Mouse (Mus musculus): ENCODE results near the gene Slc45a1. TPM values are rescaled to one million over a fixed set of nuclear protein-coding genes. Genes with fewer than 3 reads are reported as not detected.
"Not testable (repeated sequence)": the region's sequence is repeated elsewhere in the genome, so short reads cannot be mapped to it uniquely, and the experiment has no call there.

Gene Slc45a1
- polyA plus RNA-seq, 1 experiment = not detected

DNA sequence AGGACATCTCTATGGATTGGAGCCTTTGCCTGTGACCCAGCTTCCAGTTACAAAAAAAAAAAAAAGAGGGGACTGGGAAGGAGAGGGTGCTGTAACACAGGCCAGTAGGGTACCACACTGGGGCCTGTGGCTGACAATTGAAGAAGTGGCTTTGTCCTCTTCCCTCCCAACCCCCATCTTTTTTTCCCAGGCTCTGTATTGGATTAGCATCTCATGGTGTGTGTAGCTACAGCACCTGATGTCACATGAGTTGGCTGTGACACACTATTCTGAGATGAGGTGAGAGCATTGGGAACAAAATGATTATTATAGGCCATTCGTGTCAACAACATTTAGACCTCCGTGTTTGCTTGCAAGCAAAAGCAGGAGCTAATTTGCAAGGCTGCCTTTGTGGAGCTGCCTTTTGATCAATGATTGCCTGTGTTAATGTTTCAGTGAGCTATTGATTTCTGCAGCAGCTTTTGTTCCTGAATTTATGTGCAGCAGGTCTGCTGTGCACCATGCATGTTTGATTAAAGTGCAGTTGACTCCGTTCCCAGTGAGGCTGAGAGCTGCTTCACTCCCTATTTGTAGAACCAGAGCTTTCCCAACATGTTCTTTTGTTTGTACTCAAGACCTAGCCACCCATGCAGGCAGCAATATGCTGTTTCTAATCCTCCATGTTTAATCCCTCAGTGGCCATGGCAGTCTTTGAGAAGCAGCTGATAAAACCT, 45.4 kb downstream of the Slc45a1 start:
- Histone ChIP-seq H3K36me3 (ENCODE audit: control insufficient read depth, insufficient read depth) (no peaks in the 10 kb centered on the region), H3K4me2 (ENCODE audit: low read depth) (no peak overlapping the region), H3K79me2 (ENCODE audit: control insufficient read depth, insufficient read depth) (peaks cover 7% of the 10 kb centered on the region), H3ac (ENCODE audit: control insufficient read depth, insufficient read length) (no peak overlapping the region), H3K4me3 (no peak overlapping the region), H3K27me3 (ENCODE audit: control insufficient read depth, insufficient read depth, insufficient read length) (no peaks in the 10 kb centered on the region)
- TF ChIP-seq E2F4 (IDR thresholded peaks at IDR 0.05; ENCODE audit: insufficient read depth) = no peak
- no peak for TF ChIP-seq USF1 (IDR thresholded peaks at IDR 0.05; ENCODE audit: low read depth)
- no peak for TF ChIP-seq TCF3 (IDR thresholded peaks at IDR 0.05; ENCODE audit: insufficient read length, low read depth)
- TF ChIP-seq POLR2A (IDR thresholded peaks at IDR 0.05; ENCODE audit: insufficient read length, low read depth) = no peak
- TF ChIP-seq MAX (IDR thresholded peaks at IDR 0.05; ENCODE audit: low read depth) = no peak
- no peak for TF ChIP-seq CEBPB (IDR thresholded peaks at IDR 0.05; ENCODE audit: insufficient read depth, poor library complexity, severe bottlenecking)
- no peak for TF ChIP-seq MYOG (IDR thresholded peaks at IDR 0.05; ENCODE audit: control insufficient read depth in 1 of 3, insufficient read depth in 1 of 3, insufficient read length in 2 of 3, low read depth in 2 of 3)
- no peak for TF ChIP-seq POLR2AphosphoS2 (IDR thresholded peaks at IDR 0.05; ENCODE audit: insufficient read length, low read depth)
- TF ChIP-seq TCF12 (IDR thresholded peaks at IDR 0.05; ENCODE audit: insufficient read depth, poor library complexity, severe bottlenecking) = no peak
- no peak for TF ChIP-seq REST (IDR thresholded peaks at IDR 0.05; ENCODE audit: insufficient read depth, insufficient read length)

DNA sequence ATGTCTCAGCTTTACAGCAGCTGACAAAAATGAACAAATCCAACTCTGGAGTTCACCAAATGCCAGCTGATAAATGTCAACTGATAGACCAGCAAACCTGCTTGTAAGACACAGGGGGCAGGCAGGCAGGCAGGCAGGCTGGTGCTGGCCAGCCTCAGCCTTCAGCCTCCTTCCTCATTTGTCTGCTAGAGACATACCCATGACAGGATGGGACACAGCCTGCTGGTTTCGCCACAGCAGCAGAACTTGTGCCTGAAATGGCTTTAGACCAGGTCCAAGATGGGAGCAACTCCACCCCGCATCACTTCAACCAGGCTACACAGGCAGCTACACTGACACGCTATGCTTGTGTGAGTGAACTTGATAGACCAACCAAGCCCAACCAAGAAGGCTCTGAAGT, 46.2 kb downstream of the Slc45a1 start:
- H3K27me3 ChIP-seq (ENCODE audit: control insufficient read depth, insufficient read depth, insufficient read length) = no peaks in the 10 kb centered on the region
- H3K4me2 ChIP-seq (ENCODE audit: low read depth) = no peak overlapping the region
- no peak overlapping the region for H3ac ChIP-seq (ENCODE audit: control insufficient read depth, insufficient read length)
- no peaks in the 10 kb centered on the region for H3K36me3 ChIP-seq (ENCODE audit: control insufficient read depth, insufficient read depth)
- no peak overlapping the region for H3K4me3 ChIP-seq
- TF ChIP-seq POLR2AphosphoS2 (IDR thresholded peaks at IDR 0.05; ENCODE audit: insufficient read length, low read depth) (peak; percentile 17), MYOG (IDR thresholded peaks at IDR 0.05; ENCODE audit: control insufficient read depth in 1 of 3, insufficient read depth in 1 of 3, insufficient read length in 2 of 3, low read depth in 2 of 3) (no peak), POLR2A (IDR thresholded peaks at IDR 0.05; ENCODE audit: insufficient read length, low read depth) (no peak), MAX (IDR thresholded peaks at IDR 0.05; ENCODE audit: low read depth) (no peak)
- H3K79me2 ChIP-seq (ENCODE audit: control insufficient read depth, insufficient read depth) = peaks cover 13% of the 10 kb centered on the region

DNA sequence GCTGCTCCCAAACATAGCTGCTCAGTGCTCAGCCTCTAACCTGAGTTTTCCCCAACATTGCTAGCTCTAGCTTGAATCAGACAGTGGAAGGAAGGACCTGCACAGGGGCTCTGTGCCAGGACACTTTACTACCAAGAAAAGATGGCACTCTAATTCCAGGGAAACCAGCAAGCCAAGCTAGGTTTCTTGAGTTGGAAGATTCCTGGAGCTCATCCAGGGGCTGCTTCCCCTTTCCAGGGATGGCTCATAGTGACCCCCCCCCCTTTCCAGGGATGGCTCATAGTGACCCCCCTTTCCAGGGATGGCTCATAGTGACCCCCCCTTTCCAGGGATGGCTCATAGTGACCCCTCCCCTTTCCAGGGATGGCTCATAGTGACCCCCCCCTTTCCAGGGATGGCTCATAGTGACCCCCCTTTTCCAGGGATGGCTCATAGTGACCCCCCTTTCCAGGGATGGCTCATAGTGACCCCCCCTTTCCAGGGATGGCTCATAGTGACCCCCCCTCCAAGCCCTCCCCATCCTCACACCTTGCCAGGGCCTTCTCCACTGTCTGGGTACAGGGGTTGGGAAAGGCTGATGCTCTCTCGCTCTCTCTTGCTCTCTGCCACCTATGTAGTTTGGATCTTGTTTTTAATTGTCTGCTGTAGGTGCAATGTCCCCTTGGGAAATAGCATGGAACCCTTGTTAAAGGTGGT, 48.5 kb downstream of the Slc45a1 start:
- H3ac ChIP-seq (ENCODE audit: control insufficient read depth, insufficient read length) = no peak overlapping the region
- H3K4me3 ChIP-seq = no peak overlapping the region
- H3K79me2 ChIP-seq (ENCODE audit: control insufficient read depth, insufficient read depth) = peaks cover 19% of the 10 kb centered on the region
- no peak for TF ChIP-seq CEBPB (IDR thresholded peaks at IDR 0.05; ENCODE audit: insufficient read depth, poor library complexity, severe bottlenecking)
- TF ChIP-seq POLR2A (IDR thresholded peaks at IDR 0.05; ENCODE audit: insufficient read length, low read depth) = no peak
- TF ChIP-seq REST (IDR thresholded peaks at IDR 0.05; ENCODE audit: insufficient read depth, insufficient read length) = no peak
- TF ChIP-seq MAX (IDR thresholded peaks at IDR 0.05; ENCODE audit: low read depth) = no peak
- no peak for TF ChIP-seq E2F4 (IDR thresholded peaks at IDR 0.05; ENCODE audit: insufficient read depth)
- no peak for TF ChIP-seq SRF (IDR thresholded peaks at IDR 0.05; ENCODE audit: control insufficient read depth, insufficient read length, low read depth)
- TF ChIP-seq MYOD1 (IDR thresholded peaks at IDR 0.05; ENCODE audit: control insufficient read depth in 1 of 3, insufficient read length in 2 of 3, low read depth in 2 of 3) = no peak
- no peak for TF ChIP-seq TCF12 (IDR thresholded peaks at IDR 0.05; ENCODE audit: insufficient read depth, poor library complexity, severe bottlenecking)
- no peak for TF ChIP-seq USF1 (IDR thresholded peaks at IDR 0.05; ENCODE audit: low read depth)
- no peak for TF ChIP-seq TCF3 (IDR thresholded peaks at IDR 0.05; ENCODE audit: insufficient read length, low read depth)
- no peak for TF ChIP-seq POLR2AphosphoS2 (IDR thresholded peaks at IDR 0.05; ENCODE audit: insufficient read length, low read depth)
- TF ChIP-seq MYOG (IDR thresholded peaks at IDR 0.05; ENCODE audit: control insufficient read depth in 1 of 3, insufficient read depth in 1 of 3, insufficient read length in 2 of 3, low read depth in 2 of 3) = no peak
- H3K36me3 ChIP-seq (ENCODE audit: control insufficient read depth, insufficient read depth) = no peaks in the 10 kb centered on the region
- no peaks in the 10 kb centered on the region for H3K27me3 ChIP-seq (ENCODE audit: control insufficient read depth, insufficient read depth, insufficient read length)
- H3K4me2 ChIP-seq (ENCODE audit: low read depth) = no peak overlapping the region

DNA sequence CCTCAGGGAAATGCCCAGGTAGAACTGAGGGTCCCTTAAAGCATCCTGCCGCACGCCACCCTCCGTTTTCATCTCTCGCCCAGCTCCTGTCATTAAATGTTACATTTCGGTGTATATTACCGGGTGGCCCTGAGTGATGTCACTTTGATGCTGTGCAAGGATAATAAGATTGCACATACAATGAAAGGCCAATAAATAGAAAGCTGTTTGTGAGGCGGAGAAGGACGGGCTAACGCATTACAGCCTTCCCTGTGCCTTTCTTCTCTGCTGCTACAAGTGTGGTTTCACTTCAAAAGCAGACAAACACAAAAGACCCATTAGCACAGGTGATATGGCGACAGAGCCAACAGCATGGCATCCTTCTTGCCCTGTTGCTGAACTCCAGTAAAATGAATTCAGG, 50.5 kb downstream of the Slc45a1 start:
- TF ChIP-seq POLR2A (IDR thresholded peaks at IDR 0.05; ENCODE audit: insufficient read length, low read depth) (no peak), MAX (IDR thresholded peaks at IDR 0.05; ENCODE audit: low read depth) (no peak), MYOG (IDR thresholded peaks at IDR 0.05; ENCODE audit: control insufficient read depth in 1 of 3, insufficient read depth in 1 of 3, insufficient read length in 2 of 3, low read depth in 2 of 3) (no peak), USF1 (IDR thresholded peaks at IDR 0.05; ENCODE audit: low read depth) (no peak), MYOD1 (IDR thresholded peaks at IDR 0.05; ENCODE audit: control insufficient read depth in 1 of 3, insufficient read length in 2 of 3, low read depth in 2 of 3) (no peak), REST (IDR thresholded peaks at IDR 0.05; ENCODE audit: insufficient read depth, insufficient read length) (no peak), SRF (IDR thresholded peaks at IDR 0.05; ENCODE audit: control insufficient read depth, insufficient read length, low read depth) (no peak), TCF12 (IDR thresholded peaks at IDR 0.05; ENCODE audit: insufficient read depth, poor library complexity, severe bottlenecking) (no peak), TCF3 (IDR thresholded peaks at IDR 0.05; ENCODE audit: insufficient read length, low read depth) (no peak)
- no peaks in the 10 kb centered on the region for H3K36me3 ChIP-seq (ENCODE audit: control insufficient read depth, insufficient read depth)
- no peak overlapping the region for H3ac ChIP-seq (ENCODE audit: control insufficient read depth, insufficient read length)
- H3K4me2 ChIP-seq (ENCODE audit: low read depth) = no peak overlapping the region
- H3K79me2 ChIP-seq (ENCODE audit: control insufficient read depth, insufficient read depth) = peaks cover 33% of the 10 kb centered on the region
- no peaks in the 10 kb centered on the region for H3K27me3 ChIP-seq (ENCODE audit: control insufficient read depth, insufficient read depth, insufficient read length)
- no peak overlapping the region for H3K4me3 ChIP-seq

DNA sequence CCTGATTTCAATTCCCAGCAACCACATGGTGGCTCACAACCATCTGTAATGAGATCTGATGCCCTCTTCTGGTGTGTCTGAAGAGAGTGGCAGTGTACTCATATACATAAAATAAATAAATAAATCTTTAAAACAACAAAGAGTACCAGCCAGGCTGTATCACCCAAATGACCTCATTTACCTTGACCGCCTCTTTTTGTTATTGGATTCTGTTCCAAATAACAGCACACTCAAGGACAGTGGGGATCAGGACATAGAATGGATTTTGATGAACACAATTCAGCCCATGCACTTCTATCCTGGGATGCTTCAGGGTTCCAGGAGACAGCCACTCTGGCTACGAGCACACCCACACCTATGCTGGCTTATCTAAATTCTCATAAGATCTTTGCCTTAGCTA, 51.5 kb downstream of the Slc45a1 start:
- not testable (repeated sequence) for H3ac ChIP-seq (ENCODE audit: control insufficient read depth, insufficient read length); H3K27me3 ChIP-seq (ENCODE audit: control insufficient read depth, insufficient read depth, insufficient read length); H3K36me3 ChIP-seq (ENCODE audit: control insufficient read depth, insufficient read depth); H3K4me2 ChIP-seq (ENCODE audit: low read depth); H3K4me3 ChIP-seq
- peaks cover 43% of the 10 kb centered on the region for H3K79me2 ChIP-seq (ENCODE audit: control insufficient read depth, insufficient read depth)

Data from myocyte (in vitro differentiated cells).